Mouse (Mus musculus) left cerebral cortex, adult 18-20 months (tissue): Measurements from ENCODE around the gene Ndfip2. TPM values are rescaled to one million over a fixed set of nuclear protein-coding genes. Genes with fewer than 3 reads are reported as not detected.

Source experiments
- DNase-seq, 2 experiments: peaks; one replicate each; pipeline ENCODE4 v3.0.0; 2021 to 2022; ENCODE audit warnings: low spot score in 2 of 2, mixed read lengths in 1 of 2
- total RNA-seq, 2 experiments: library from RNA; stranded (reverse); gene quantifications; 2 replicates each; pipeline ENCODE4 v1.2.3; 2021

Ndfip2 gene
- total RNA-seq, 2 experiments from 2014 or later: 100 to 113 TPM

DNA sequence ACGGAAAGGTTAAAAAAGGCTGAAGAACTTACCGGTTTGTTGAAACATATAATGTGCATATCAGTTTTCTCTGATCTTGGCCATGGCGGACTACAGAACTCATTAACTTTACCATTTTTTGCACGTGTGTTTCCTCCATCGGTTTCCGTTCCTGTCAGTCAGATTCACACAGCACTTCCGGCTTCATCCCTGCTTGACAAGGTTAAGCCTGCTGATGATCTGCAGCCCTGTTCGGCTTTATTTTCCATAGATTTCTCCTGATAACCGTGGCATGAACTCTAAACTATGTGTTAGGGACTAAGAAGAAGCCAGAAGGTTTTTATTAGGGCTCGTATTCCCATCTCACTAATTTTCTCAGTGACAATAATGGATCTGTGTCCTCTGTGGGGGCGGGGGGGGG, 95.7 kb downstream of the Ndfip2 start:
- DNase-seq: no peak

Other genes with a start within 250 kb of the Ndfip2 start
- gene Rbm26, start 81.2 kb upstream of the Ndfip2 start, total RNA-seq: 10 to 100 TPM; 55.3 to 60.5 TPM